Mouse (Mus musculus): ENCODE data around the gene Sox14. TPM values are rescaled to one million over a fixed set of nuclear protein-coding genes. Genes with fewer than 3 reads are reported as not detected.

Sox14 gene
- polyA plus RNA-seq, 1 experiment from 2014 or later, result 76.6 TPM

DNA sequence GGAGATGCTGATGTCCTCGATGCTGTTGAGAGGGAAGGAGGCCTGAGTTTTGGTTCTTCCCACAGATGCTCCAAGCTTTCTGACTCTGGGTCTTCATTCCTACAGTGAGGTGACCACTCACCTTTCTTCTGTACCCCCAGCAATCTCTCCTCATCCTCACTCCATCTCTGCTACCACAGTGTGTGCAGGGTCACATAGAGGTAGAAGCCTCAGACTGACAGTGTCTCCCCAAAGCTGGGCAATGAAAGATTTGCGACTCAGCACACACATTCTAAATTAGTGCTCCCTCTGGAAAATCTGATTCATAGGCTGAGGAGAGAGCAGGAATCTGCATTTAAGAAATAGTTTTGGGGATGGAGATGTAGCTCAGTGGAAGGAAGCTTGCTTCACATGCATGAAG lies 21.5 kb downstream of the Sox14 start:
- Histone ChIP-seq H3K4me1 (ENCODE audit: control insufficient read depth, insufficient read depth, low read length) (no peaks in the 10 kb centered on the region), H3K9me3 (replicated peaks; ENCODE audit: control insufficient read depth, low read length, poor library complexity, severe bottlenecking) (no peaks in the 10 kb centered on the region), H3K36me3 (ENCODE audit: control insufficient read depth, insufficient read depth, low read length) (no peaks in the 10 kb centered on the region), H3K4me2 (ENCODE audit: low read length) (no peak overlapping the region), H3K27me3 (ENCODE audit: control insufficient read depth, insufficient read depth, low read depth, low read length) (no peaks in the 10 kb centered on the region; the same call in 1 of the 2 replicates), H3K4me3 (ENCODE audit: low read depth, low read length) (no peak overlapping the region), H3K9ac (ENCODE audit: low read depth, low read length) (no peak overlapping the region), H3K27ac (ENCODE audit: low read length) (no peak overlapping the region)
- ATAC-seq, result no peak
- WGBS, result 97% methylated on average over 2 of the region's 2 CpGs

DNA sequence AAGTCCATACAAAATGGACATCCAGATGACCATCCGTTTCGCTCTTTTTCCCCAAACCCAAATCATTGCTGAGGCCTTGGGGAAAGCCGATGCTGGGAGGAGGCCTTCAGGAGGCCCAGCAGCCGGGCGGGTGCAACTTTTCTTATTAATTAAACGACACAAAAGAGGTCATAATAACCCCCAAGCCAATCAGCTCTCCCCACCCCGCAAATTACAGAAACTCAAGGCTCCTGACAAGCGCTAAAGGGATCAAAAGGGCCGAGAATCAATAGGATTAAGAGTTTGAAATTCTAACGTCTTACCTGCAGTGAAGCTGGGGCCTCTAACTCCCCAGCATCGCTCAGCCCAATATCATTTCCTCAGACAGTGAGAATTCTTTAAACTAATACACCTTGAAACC lies 22.6 kb downstream of the Sox14 start:
- no peaks in the 10 kb centered on the region for H3K9me3 ChIP-seq (replicated peaks; ENCODE audit: control insufficient read depth, low read length, poor library complexity, severe bottlenecking)
- H3K36me3 ChIP-seq (ENCODE audit: control insufficient read depth, insufficient read depth, low read length), result no peaks in the 10 kb centered on the region
- H3K4me1 ChIP-seq (ENCODE audit: control insufficient read depth, insufficient read depth, low read length), result no peaks in the 10 kb centered on the region
- H3K4me3 ChIP-seq (ENCODE audit: low read depth, low read length), result no peak overlapping the region
- no peaks in the 10 kb centered on the region for H3K27me3 ChIP-seq (ENCODE audit: control insufficient read depth, insufficient read depth, low read depth, low read length)
- H3K27ac ChIP-seq (ENCODE audit: low read length), result no peak overlapping the region
- H3K4me2 ChIP-seq (ENCODE audit: low read length), result no peak overlapping the region
- ATAC-seq, result no peak
- WGBS, result 36% methylated on average over 11 of the region's 11 CpGs
- no peak overlapping the region for H3K9ac ChIP-seq (ENCODE audit: low read depth, low read length)

DNA sequence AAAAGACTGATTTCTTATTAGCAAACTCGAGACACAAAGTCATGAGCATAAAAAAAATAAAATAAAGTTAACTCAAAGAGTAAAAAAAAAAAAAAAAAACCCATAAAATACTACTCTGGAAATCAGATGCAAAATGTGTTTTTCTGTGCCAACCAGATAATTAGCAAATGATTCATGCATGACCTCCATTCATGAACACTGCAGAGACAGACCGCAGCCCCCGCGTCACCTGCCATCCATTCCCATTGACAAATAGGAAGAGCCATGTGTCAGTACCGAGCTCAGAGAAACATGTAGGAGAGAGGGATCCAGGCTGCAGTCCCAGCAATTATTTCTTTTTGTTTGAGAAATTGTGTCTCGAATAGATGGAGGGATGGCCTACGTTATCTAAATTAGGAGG lies 25.6 kb downstream of the Sox14 start:
- no peak overlapping the region for H3K4me2 ChIP-seq (ENCODE audit: low read length)
- no peaks in the 10 kb centered on the region for H3K27me3 ChIP-seq (ENCODE audit: control insufficient read depth, insufficient read depth, low read depth, low read length)
- H3K4me1 ChIP-seq (ENCODE audit: control insufficient read depth, insufficient read depth, low read length), result no peaks in the 10 kb centered on the region
- ATAC-seq, result no peak
- no peaks in the 10 kb centered on the region for H3K36me3 ChIP-seq (ENCODE audit: control insufficient read depth, insufficient read depth, low read length)
- WGBS, result 48% methylated on average over 7 of the region's 7 CpGs
- no peaks in the 10 kb centered on the region for H3K9me3 ChIP-seq (replicated peaks; ENCODE audit: control insufficient read depth, low read length, poor library complexity, severe bottlenecking)
- no peak overlapping the region for H3K27ac ChIP-seq (ENCODE audit: low read length)
- no peak overlapping the region for H3K9ac ChIP-seq (ENCODE audit: low read depth, low read length)
- H3K4me3 ChIP-seq (ENCODE audit: low read depth, low read length), result no peak overlapping the region

DNA sequence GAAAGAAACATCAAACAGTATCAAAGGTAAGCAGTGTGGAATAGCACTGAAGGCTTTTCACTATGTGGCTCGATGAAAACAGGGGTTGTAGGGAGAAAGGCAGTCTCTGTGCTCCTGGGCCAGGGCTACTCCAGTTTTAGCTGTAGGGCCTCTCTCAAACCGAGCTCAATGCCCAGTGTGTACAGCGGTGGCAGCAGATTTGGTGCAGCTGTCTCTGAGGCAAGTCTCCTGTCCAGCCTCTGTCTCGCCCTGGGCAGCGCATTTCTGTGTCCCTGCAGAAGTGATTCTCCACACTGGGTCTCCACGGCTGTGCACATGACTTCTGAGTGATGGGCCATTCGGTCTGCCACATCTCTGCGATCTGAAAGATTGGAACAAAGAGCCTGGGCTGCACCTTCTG lies 27.6 kb downstream of the Sox14 start:
- no peaks in the 10 kb centered on the region for H3K9me3 ChIP-seq (replicated peaks; ENCODE audit: control insufficient read depth, low read length, poor library complexity, severe bottlenecking)
- H3K9ac ChIP-seq (ENCODE audit: low read depth, low read length), result no peak overlapping the region
- H3K4me2 ChIP-seq (ENCODE audit: low read length), result no peak overlapping the region
- H3K27me3 ChIP-seq (ENCODE audit: control insufficient read depth, insufficient read depth, low read depth, low read length), result no peaks in the 10 kb centered on the region
- no peak overlapping the region for H3K4me3 ChIP-seq (ENCODE audit: low read depth, low read length)
- H3K4me1 ChIP-seq (ENCODE audit: control insufficient read depth, insufficient read depth, low read length), result no peaks in the 10 kb centered on the region
- 24% methylated on average over 8 of the region's 8 CpGs for WGBS
- H3K27ac ChIP-seq (ENCODE audit: low read length), result no peak overlapping the region
- H3K36me3 ChIP-seq (ENCODE audit: control insufficient read depth, insufficient read depth, low read length), result no peaks in the 10 kb centered on the region
- ATAC-seq, result no peak

DNA sequence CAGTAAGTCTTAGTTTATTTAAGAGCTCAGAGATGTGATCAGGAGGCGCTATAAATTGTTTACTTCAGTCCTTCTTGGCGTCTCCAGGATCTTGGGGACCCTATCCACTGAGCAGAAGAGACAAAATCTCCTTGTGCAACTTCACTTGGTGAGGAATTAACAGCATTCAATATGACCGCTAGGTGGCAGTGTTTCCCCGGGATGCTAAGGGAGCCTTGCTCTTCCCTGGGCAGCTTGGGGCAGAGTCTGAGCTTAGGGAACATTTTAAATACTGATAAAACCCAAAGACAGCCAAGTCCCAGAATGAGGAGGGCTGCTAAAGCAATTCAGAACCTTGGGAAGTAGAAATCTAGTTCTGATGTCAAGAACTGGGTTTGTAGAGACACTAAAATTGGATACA lies 29.1 kb downstream of the Sox14 start:
- 3% methylated on average over 4 of the region's 4 CpGs for WGBS

DNA sequence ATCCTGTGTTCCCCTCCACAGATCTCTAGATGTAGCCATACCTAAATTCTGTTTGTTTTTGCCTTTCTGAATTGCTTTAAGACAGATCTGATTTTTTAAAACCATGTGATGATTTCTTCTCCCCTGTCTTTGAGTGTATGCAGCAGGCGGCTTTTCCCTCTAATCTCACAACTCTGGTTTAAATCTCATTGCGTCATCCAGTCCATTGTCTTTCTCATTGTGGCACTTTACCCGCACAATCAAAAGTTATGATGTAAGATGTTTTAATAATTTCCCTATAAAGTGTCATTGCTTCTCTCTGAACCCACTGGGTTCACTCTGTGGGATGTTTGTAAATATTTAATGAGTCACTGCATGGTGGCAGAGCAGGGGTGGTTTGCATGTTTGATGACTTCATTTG lies 36.6 kb downstream of the Sox14 start:
- no peaks in the 10 kb centered on the region for H3K27me3 ChIP-seq (ENCODE audit: control insufficient read depth, insufficient read depth, low read depth, low read length)

More for the DNA sequence above, 29.1 kb downstream of the Sox14 start:
- H3K36me3 ChIP-seq (ENCODE audit: control insufficient read depth, insufficient read depth, low read length), result no peaks in the 10 kb centered on the region
- no peak overlapping the region for H3K9ac ChIP-seq (ENCODE audit: low read depth, low read length)
- no peaks in the 10 kb centered on the region for H3K27me3 ChIP-seq (ENCODE audit: control insufficient read depth, insufficient read depth, low read depth, low read length)
- ATAC-seq, result no peak
- no peaks in the 10 kb centered on the region for H3K4me1 ChIP-seq (ENCODE audit: control insufficient read depth, insufficient read depth, low read length)
- no peak overlapping the region for H3K27ac ChIP-seq (ENCODE audit: low read length)
- H3K4me2 ChIP-seq (ENCODE audit: low read length), result no peak overlapping the region
- no peak overlapping the region for H3K4me3 ChIP-seq (ENCODE audit: low read depth, low read length)
- no peaks in the 10 kb centered on the region for H3K9me3 ChIP-seq (replicated peaks; ENCODE audit: control insufficient read depth, low read length, poor library complexity, severe bottlenecking)

DNA sequence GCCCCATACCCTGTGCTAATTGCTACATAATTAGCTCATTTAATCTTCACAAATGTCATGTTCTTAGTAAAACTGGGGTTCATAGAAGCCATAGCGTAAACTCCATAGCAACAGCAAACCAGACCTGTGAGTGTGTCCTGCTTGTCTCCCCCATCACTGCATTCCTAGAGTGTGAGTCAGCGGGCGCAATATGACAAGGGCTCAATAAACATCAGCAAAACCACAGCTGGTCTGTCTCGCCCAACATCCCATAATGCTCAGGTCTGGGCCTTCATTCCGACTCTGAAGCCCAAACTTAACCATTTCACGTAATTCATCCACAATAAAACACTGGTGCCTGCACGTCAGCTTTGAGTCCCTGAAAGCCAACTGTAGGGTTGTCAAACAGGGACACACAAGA lies 37.1 kb downstream of the Sox14 start:
- Histone ChIP-seq H3K9ac (ENCODE audit: low read depth, low read length) (no peak overlapping the region), H3K27ac (ENCODE audit: low read length) (no peak overlapping the region), H3K4me1 (ENCODE audit: control insufficient read depth, insufficient read depth, low read length) (0 out of 2 replicates have a peak, but pooled peaks cover 3% of the 10 kb centered on the region), H3K27me3 (ENCODE audit: control insufficient read depth, insufficient read depth, low read depth, low read length) (no peaks in the 10 kb centered on the region), H3K9me3 (replicated peaks; ENCODE audit: control insufficient read depth, low read length, poor library complexity, severe bottlenecking) (no peaks in the 10 kb centered on the region), H3K4me3 (ENCODE audit: low read depth, low read length) (no peak overlapping the region), H3K4me2 (ENCODE audit: low read length) (no peak overlapping the region), H3K36me3 (ENCODE audit: control insufficient read depth, insufficient read depth, low read length) (no peaks in the 10 kb centered on the region)
- WGBS, result 89% methylated on average over 7 of the region's 7 CpGs
- ATAC-seq, result no peak

More for the DNA sequence above, 36.6 kb downstream of the Sox14 start:
- no peak for ATAC-seq
- no peak overlapping the region for H3K4me2 ChIP-seq (ENCODE audit: low read length)
- no peaks in the 10 kb centered on the region for H3K36me3 ChIP-seq (ENCODE audit: control insufficient read depth, insufficient read depth, low read length)
- H3K4me3 ChIP-seq (ENCODE audit: low read depth, low read length), result no peak overlapping the region
- 87% methylated on average over 3 of the region's 3 CpGs for WGBS
- H3K27ac ChIP-seq (ENCODE audit: low read length), result no peak overlapping the region
- H3K4me1 ChIP-seq (ENCODE audit: control insufficient read depth, insufficient read depth, low read length), result 0 out of 2 replicates have a peak, but pooled peaks cover 3% of the 10 kb centered on the region
- no peak overlapping the region for H3K9ac ChIP-seq (ENCODE audit: low read depth, low read length)
- H3K9me3 ChIP-seq (replicated peaks; ENCODE audit: control insufficient read depth, low read length, poor library complexity, severe bottlenecking), result no peaks in the 10 kb centered on the region

DNA sequence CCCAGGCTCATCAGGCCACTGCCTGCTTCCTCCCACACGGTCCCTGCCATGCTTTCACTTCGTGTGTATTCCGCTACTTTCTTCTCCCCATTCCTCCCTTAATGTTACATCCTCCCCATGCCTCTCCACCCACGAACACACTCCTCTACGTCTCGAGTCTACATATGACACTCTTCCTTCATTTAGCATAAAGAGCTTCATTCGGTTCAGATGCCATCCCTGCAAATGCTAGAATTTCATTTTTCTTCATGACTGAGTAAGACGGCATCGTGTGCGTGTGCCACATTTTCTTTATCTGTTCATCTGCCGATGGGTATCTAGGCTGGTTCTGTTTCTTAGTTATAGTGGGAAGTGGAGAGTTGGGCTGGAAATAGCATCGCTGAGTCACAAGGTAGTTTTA lies 39.3 kb downstream of the Sox14 start:
- 93% methylated on average over 12 of the region's 12 CpGs for WGBS
- H3K4me1 ChIP-seq (ENCODE audit: control insufficient read depth, insufficient read depth, low read length), result 0 out of 2 replicates have a peak, but pooled peaks cover 3% of the 10 kb centered on the region
- H3K9me3 ChIP-seq (replicated peaks; ENCODE audit: control insufficient read depth, low read length, poor library complexity, severe bottlenecking), result no peaks in the 10 kb centered on the region
- H3K4me2 ChIP-seq (ENCODE audit: low read length), result no peak overlapping the region
- H3K9ac ChIP-seq (ENCODE audit: low read depth, low read length), result no peak overlapping the region
- H3K4me3 ChIP-seq (ENCODE audit: low read depth, low read length), result no peak overlapping the region
- H3K27me3 ChIP-seq (ENCODE audit: control insufficient read depth, insufficient read depth, low read depth, low read length), result no peaks in the 10 kb centered on the region; the same call in 1 of the 2 replicates
- H3K27ac ChIP-seq (ENCODE audit: low read length), result no peak overlapping the region
- no peak for ATAC-seq
- no peaks in the 10 kb centered on the region for H3K36me3 ChIP-seq (ENCODE audit: control insufficient read depth, insufficient read depth, low read length)

DNA sequence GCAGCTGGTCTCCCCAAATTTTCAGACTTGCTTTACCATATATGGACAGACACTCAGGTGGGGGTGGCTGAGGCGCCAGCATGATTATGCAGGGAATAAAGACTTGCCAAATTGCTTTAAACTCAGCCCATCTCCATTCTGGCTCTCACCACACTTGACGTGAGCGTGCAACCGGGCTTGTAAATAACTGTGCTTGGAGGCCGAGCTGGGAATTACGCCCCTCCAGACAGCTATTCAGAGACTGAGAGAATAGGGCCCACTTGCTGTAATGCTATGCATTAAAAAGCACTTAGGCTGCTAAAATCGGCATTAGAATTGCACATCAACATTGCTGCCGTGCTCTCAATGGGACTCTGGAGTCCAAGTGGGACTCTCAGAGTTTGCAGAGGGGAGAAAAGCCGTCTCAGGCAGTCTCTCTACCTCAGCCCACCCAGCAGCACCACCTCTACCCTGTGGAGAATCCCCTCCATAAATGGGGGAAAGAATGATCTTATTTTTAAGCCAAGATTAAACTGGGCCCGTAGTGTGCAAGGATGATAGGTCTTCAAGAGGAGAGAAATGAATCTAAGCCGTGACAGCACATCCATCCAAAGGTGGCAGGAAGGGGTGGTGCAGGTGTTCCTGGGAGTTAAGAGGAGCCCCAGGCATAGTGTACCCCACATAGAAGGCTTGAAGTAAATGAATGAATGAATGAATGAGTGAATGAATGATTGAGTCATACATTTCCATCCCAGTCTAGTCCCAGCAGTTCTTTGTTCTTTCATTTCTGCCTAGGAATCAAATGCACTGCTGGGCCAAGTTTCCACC lies 40.1 kb downstream of the Sox14 start:
- H3K27me3 ChIP-seq (ENCODE audit: control insufficient read depth, insufficient read depth, low read depth, low read length), result no peaks in the 10 kb centered on the region; the same call in 1 of the 2 replicates
- no peak overlapping the region for H3K4me3 ChIP-seq (ENCODE audit: low read depth, low read length)
- H3K36me3 ChIP-seq (ENCODE audit: control insufficient read depth, insufficient read depth, low read length), result no peaks in the 10 kb centered on the region
- H3K9ac ChIP-seq (ENCODE audit: low read depth, low read length), result no peak overlapping the region
- H3K27ac ChIP-seq (ENCODE audit: low read length), result no peak overlapping the region
- 45% methylated on average over 11 of the region's 11 CpGs for WGBS
- H3K9me3 ChIP-seq (replicated peaks; ENCODE audit: control insufficient read depth, low read length, poor library complexity, severe bottlenecking), result no peaks in the 10 kb centered on the region
- no peak for ATAC-seq
- H3K4me1 ChIP-seq (ENCODE audit: control insufficient read depth, insufficient read depth, low read length), result 0 out of 2 replicates have a peak, but pooled peaks cover 3% of the 10 kb centered on the region
- no peak overlapping the region for H3K4me2 ChIP-seq (ENCODE audit: low read length)

Data from midbrain, embryonic 16.5 days (tissue).